Mouse (Mus musculus): ENCODE results near the gene Pafah2.

Pafah2 gene

GRCm38 (mm10) chr4:134466381-134467262 is 70.5 kb downstream of the Pafah2 start:
- DNase-seq, result no peak

GRCm38 (mm10) chr4:134467435-134468214 is 71.5 kb downstream of the Pafah2 start:
- DNase-seq, result peak; percentile 65

DNA sequence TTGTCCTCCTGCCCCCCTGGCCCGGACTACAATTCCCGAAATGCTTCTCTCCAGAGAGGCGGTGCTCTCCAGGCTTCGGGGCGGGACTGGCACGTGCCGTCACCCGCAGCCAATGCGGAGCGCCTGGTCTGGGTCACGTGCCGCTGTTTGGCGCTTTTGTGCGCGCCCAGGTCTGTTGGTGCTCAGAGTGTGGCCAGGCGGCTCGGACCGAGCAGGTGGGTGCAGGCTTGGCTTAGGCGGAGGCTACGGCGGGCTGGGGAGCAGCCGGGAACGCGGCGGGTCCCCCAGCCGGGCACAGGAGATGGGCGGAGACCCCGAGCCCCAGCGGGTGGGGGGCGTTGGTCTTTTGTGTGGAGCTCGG is 72.1 kb downstream of the Pafah2 start, which contains the start of gene Stmn1:
Gene Stmn1 (plus strand): TSS at position 106 of the 361 bp plus-strand sequence.
- peak; percentile 95 for DNase-seq

DNA sequence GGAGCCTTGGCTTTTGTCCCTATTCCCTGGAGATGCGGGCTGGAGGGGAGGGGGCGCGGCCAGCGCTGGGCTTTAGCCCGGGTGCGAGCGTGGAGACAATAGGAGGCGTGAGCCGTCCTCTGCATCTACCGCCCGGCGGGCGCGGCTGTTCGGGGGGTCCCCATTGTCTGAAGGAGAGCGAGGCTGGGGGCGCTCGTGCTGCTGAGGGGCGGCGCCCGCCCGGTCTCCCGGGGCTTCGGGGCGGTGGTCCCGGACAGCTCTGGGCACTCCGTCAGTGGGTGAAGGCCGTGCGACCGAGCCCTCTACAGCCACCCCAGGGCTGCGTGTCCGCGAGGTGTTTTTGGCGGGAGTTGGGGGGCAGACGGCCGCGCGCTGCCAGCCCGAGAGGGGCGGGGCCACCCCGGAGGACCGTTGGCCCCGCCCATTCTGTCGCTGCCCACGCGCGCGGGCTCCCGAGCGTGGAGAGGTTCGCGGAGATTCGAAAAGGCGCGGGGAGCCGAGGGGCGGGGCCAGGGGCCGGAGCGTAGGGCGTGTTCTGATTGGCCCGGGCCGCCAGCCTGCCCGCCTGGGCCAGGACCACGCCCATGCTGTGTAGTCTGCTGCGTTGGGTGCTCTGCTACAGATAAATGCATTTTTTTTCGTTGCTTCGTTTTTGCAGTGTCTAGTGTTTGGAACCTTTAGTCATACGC is 72.6 kb downstream of the Pafah2 start:
- peak; percentile 98 for DNase-seq

- no peak for DNase-seq
These were observed 73.2 kb downstream of the Pafah2 start for GRCm38 (mm10) chr4:134469341-134469796.

GRCm38 (mm10) chr4:134469985-134470384 is 73.9 kb downstream of the Pafah2 start:
- no peak for DNase-seq

- DNase-seq, result no peak
These were observed 75.3 kb downstream of the Pafah2 start for GRCm38 (mm10) chr4:134471469-134471868.

DNA sequence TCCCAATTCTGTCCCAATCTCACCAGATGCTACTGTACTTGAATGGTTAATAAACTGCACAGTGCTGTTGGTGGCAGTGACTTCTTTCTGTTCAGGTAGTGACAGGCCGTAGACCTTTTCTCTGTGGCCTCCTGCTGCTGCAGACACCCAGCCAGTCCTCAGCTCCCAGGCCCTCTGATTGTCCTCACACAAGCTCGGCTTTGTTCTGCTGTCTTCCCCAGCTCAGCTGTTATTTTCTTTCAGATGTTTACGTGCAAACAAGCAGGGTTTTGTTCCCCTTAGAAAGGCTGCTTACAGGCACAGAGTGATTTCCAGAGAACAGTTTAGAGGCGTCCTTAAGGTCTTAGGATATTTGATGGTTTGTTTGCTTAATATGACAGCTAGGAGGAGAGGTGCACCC is 77.6 kb downstream of the Pafah2 start:
- no peak for DNase-seq

DNA sequence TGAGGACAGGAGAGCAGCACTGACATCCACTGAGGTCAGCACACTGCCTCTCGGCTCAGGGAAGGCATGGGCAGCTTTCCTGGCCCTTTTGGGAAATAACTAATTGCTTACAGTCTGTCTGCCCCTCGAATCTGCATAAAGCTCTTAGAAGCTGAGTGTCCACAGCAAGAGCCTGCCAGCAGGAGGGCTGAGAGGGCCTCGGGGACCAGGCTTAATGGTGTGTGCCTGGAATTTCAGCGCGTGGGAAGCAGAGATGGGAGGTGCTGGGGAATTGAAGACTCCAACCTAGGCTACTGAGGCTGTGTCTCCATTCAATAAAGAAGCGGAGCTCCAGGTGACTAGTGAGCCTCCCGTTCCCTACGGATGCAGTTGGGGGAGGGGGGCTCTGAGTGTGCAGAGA is 78.1 kb downstream of the Pafah2 start:
- no peak for DNase-seq

DNA sequence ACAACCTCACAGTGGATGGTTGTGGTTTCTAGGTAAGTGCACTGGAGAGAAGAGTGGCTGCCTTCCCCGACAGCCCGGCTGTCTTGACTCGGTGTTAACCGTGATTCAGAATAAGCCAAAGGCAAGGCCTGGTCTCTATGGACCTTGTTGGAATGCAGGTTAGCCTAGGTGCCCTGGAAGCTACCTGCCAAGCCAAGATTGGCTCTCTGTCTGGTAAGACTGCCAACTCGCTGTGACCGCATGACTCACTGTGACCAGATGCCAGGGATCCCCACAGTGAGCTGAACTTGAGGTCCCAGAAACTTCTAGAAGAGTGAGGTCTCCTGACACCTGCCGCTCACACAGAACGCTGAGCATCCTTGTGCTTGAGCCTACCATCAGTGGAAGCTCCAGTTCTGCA is 80.8 kb downstream of the Pafah2 start:
- DNase-seq, result no peak
